Mouse (Mus musculus): ENCODE results near the gene Slc5a2. TPM values are rescaled to one million over a fixed set of nuclear protein-coding genes. Genes with fewer than 3 reads are reported as not detected.

The Slc5a2 gene
- polyA plus RNA-seq, 1 experiment from 2014 or later: not detected

GRCm38 (mm10) chr7:128255757-128256156 lies 9.7 kb upstream of the Slc5a2 start:
- H3K9ac ChIP-seq: no peak overlapping the region
- no peak overlapping the region for H3K4me3 ChIP-seq
- peaks cover 10% of the 10 kb centered on the region; the same call in 1 of the 2 replicates for H3K27me3 ChIP-seq
- no peaks in the 10 kb centered on the region for H3K36me3 ChIP-seq
- peaks cover 12% of the 10 kb centered on the region for H3K4me1 ChIP-seq
- ATAC-seq (ENCODE audit: low FRiP score): no peak
- 92% methylated on average over 5 of the region's 5 CpGs for WGBS
- no peaks in the 10 kb centered on the region for H3K9me3 ChIP-seq (replicated peaks)
- H3K4me2 ChIP-seq (replicated peaks): no peak overlapping the region
- H3K27ac ChIP-seq: no peak overlapping the region

- 64% methylated on average over 5 of the region's 5 CpGs for WGBS
- no peak overlapping the region for H3K9ac ChIP-seq
- H3K4me1 ChIP-seq: peaks cover 11% of the 10 kb centered on the region
Observed at GRCm38 (mm10) chr7:128256783-128257334, 8.6 kb upstream of the Slc5a2 start.

GRCm38 (mm10) chr7:128266056-128266455 lies 599 bp downstream of the Slc5a2 start:
- Histone ChIP-seq H3K36me3 (0 out of 2 replicates have a peak, but pooled peaks cover 6% of the 10 kb centered on the region), H3K27ac (no peak overlapping the region), H3K9ac (no peak overlapping the region), H3K4me3 (no peak overlapping the region), H3K4me2 (replicated peaks) (no peak overlapping the region), H3K9me3 (replicated peaks) (no peaks in the 10 kb centered on the region), H3K27me3 (no peaks in the 10 kb centered on the region), H3K4me1 (no peaks in the 10 kb centered on the region)
- no peak for ATAC-seq (ENCODE audit: low FRiP score)
- 79% methylated on average over 5 of the region's 5 CpGs for WGBS

More at GRCm38 (mm10) chr7:128256783-128257334, 8.6 kb upstream of the Slc5a2 start:
- Histone ChIP-seq H3K4me2 (replicated peaks) (no peak overlapping the region), H3K27me3 (peaks cover 9% of the 10 kb centered on the region; the same call in 1 of the 2 replicates), H3K9me3 (replicated peaks) (no peaks in the 10 kb centered on the region), H3K36me3 (no peaks in the 10 kb centered on the region), H3K27ac (no peak overlapping the region), H3K4me3 (no peak overlapping the region)
- ATAC-seq (ENCODE audit: low FRiP score): no peak

- Histone ChIP-seq H3K9me3 (replicated peaks) (no peaks in the 10 kb centered on the region), H3K4me2 (replicated peaks) (no peak overlapping the region), H3K9ac (no peak overlapping the region), H3K27me3 (no peaks in the 10 kb centered on the region), H3K36me3 (peaks cover 20% of the 10 kb centered on the region), H3K4me3 (no peak overlapping the region), H3K4me1 (no peaks in the 10 kb centered on the region), H3K27ac (no peak overlapping the region)
- 64% methylated on average over 13 of the region's 13 CpGs for WGBS
- ATAC-seq (ENCODE audit: low FRiP score): no peak
Observed at GRCm38 (mm10) chr7:128267391-128267790, 1.9 kb downstream of the Slc5a2 start.

GRCm38 (mm10) chr7:128267813-128268212 lies 2.4 kb downstream of the Slc5a2 start:
- Histone ChIP-seq H3K4me3 (no peak overlapping the region), H3K4me1 (no peaks in the 10 kb centered on the region), H3K4me2 (replicated peaks) (no peak overlapping the region), H3K36me3 (peaks cover 23% of the 10 kb centered on the region), H3K27ac (no peak overlapping the region), H3K9me3 (replicated peaks) (no peaks in the 10 kb centered on the region), H3K27me3 (no peaks in the 10 kb centered on the region), H3K9ac (no peak overlapping the region)
- no peak for ATAC-seq (ENCODE audit: low FRiP score)
- 80% methylated on average over 7 of the region's 7 CpGs for WGBS

- no peak overlapping the region for H3K27ac ChIP-seq
- H3K27me3 ChIP-seq: no peaks in the 10 kb centered on the region
- H3K36me3 ChIP-seq: peaks cover 44% of the 10 kb centered on the region
- no peaks in the 10 kb centered on the region for H3K4me1 ChIP-seq
- no peak overlapping the region for H3K9ac ChIP-seq
- ATAC-seq (ENCODE audit: low FRiP score): no peak
- no peak overlapping the region for H3K4me2 ChIP-seq (replicated peaks)
- H3K4me3 ChIP-seq: no peak overlapping the region
- H3K9me3 ChIP-seq (replicated peaks): no peaks in the 10 kb centered on the region
- WGBS: 60% methylated on average over 13 of the region's 13 CpGs
Observed at GRCm38 (mm10) chr7:128270431-128270850, 5.0 kb downstream of the Slc5a2 start.

- Histone ChIP-seq H3K27me3 (no peaks in the 10 kb centered on the region), H3K4me2 (replicated peaks) (no peak overlapping the region), H3K4me1 (no peaks in the 10 kb centered on the region), H3K9ac (no peak overlapping the region), H3K9me3 (replicated peaks) (no peaks in the 10 kb centered on the region), H3K27ac (no peak overlapping the region), H3K36me3 (peaks cover 55% of the 10 kb centered on the region), H3K4me3 (no peak overlapping the region)
- 97% methylated on average over 9 of the region's 9 CpGs for WGBS
- no peak for ATAC-seq (ENCODE audit: low FRiP score)
Observed at GRCm38 (mm10) chr7:128271496-128271895, 6.0 kb downstream of the Slc5a2 start.

- peaks cover 2% of the 10 kb centered on the region; the same call in 1 of the 2 replicates for H3K4me1 ChIP-seq
- H3K36me3 ChIP-seq: peaks cover 60% of the 10 kb centered on the region
- peaks cover 5% of the 10 kb centered on the region; the same call in 1 of the 2 replicates for H3K27me3 ChIP-seq
- H3K4me3 ChIP-seq: no peak overlapping the region
- ATAC-seq (ENCODE audit: low FRiP score): no peak
- 86% methylated on average over 6 of the region's 6 CpGs for WGBS
- no peak overlapping the region for H3K9ac ChIP-seq
- H3K9me3 ChIP-seq (replicated peaks): no peaks in the 10 kb centered on the region
- H3K27ac ChIP-seq: no peak overlapping the region
- no peak overlapping the region for H3K4me2 ChIP-seq (replicated peaks)
Observed at GRCm38 (mm10) chr7:128276051-128276450, 10.6 kb downstream of the Slc5a2 start.

- Histone ChIP-seq H3K4me2 (replicated peaks) (no peak overlapping the region), H3K36me3 (peaks cover 29% of the 10 kb centered on the region), H3K27me3 (peaks cover 5% of the 10 kb centered on the region; the same call in 1 of the 2 replicates), H3K4me3 (no peak overlapping the region), H3K9me3 (replicated peaks) (no peaks in the 10 kb centered on the region), H3K9ac (no peak overlapping the region), H3K27ac (no peak overlapping the region), H3K4me1 (peaks cover 13% of the 10 kb centered on the region)
- no peak for ATAC-seq (ENCODE audit: low FRiP score)
- WGBS: 90% methylated on average over 4 of the region's 4 CpGs
Observed at GRCm38 (mm10) chr7:128279750-128280149, 14.3 kb downstream of the Slc5a2 start.

GRCm38 (mm10) chr7:128281765-128282164 lies 16.3 kb downstream of the Slc5a2 start:
- 81% methylated on average over 11 of the region's 11 CpGs for WGBS
- Histone ChIP-seq H3K9me3 (replicated peaks) (no peaks in the 10 kb centered on the region), H3K27me3 (peaks cover 5% of the 10 kb centered on the region; the same call in 1 of the 2 replicates), H3K9ac (no peak overlapping the region), H3K4me1 (peaks cover 13% of the 10 kb centered on the region), H3K4me2 (replicated peaks) (no peak overlapping the region), H3K36me3 (peaks cover 11% of the 10 kb centered on the region), H3K4me3 (no peak overlapping the region), H3K27ac (no peak overlapping the region)
- ATAC-seq (ENCODE audit: low FRiP score): no peak

- H3K27ac ChIP-seq: peak overlapping the region; percentile 17; the same call in 1 of the 2 replicates
- H3K4me3 ChIP-seq: no peak overlapping the region
- H3K9ac ChIP-seq: no peak overlapping the region
- peaks cover 11% of the 10 kb centered on the region for H3K4me1 ChIP-seq
- peaks cover 18% of the 10 kb centered on the region for H3K36me3 ChIP-seq
- WGBS: 11% methylated on average over 7 of the region's 7 CpGs
- H3K4me2 ChIP-seq (replicated peaks): no peak overlapping the region
- no peak for ATAC-seq (ENCODE audit: low FRiP score)
- H3K9me3 ChIP-seq (replicated peaks): no peaks in the 10 kb centered on the region
- peaks cover 5% of the 10 kb centered on the region; the same call in 1 of the 2 replicates for H3K27me3 ChIP-seq
Observed at GRCm38 (mm10) chr7:128282532-128283244, 17.2 kb downstream of the Slc5a2 start.

GRCm38 (mm10) chr7:128284047-128284446 lies 18.6 kb downstream of the Slc5a2 start:
- Histone ChIP-seq H3K27me3 (peaks cover 5% of the 10 kb centered on the region; the same call in 1 of the 2 replicates), H3K4me2 (replicated peaks) (no peak overlapping the region), H3K4me1 (peaks cover 11% of the 10 kb centered on the region), H3K36me3 (peaks cover 22% of the 10 kb centered on the region; the same call in 1 of the 2 replicates), H3K4me3 (no peak overlapping the region), H3K27ac (no peak overlapping the region), H3K9me3 (replicated peaks) (no peaks in the 10 kb centered on the region), H3K9ac (no peak overlapping the region)
- ATAC-seq (ENCODE audit: low FRiP score): no peak
- 56% methylated on average over 5 of the region's 5 CpGs for WGBS
